Mouse (Mus musculus) neural tube, embryonic 10.5 days (tissue): ENCODE measurements at regions not wholly inside any gene's neighbourhood (a gene's known extent, or its start where the extent isn't known, plus 50 kb on each side); places are given as distances from the start of the nearest gene placed in this dataset.
"Not testable (repeated sequence)": the region's sequence is repeated elsewhere in the genome, so short reads cannot be mapped to it uniquely, and the experiment has no call there.

Source experiments
- DNase-seq: peaks from one replicate; pipeline ENCODE4 v3.0.0-alpha.2; 2017; ENCODE audit warnings: low spot score; ENCODE audit errors: extremely low spot score

DNA sequence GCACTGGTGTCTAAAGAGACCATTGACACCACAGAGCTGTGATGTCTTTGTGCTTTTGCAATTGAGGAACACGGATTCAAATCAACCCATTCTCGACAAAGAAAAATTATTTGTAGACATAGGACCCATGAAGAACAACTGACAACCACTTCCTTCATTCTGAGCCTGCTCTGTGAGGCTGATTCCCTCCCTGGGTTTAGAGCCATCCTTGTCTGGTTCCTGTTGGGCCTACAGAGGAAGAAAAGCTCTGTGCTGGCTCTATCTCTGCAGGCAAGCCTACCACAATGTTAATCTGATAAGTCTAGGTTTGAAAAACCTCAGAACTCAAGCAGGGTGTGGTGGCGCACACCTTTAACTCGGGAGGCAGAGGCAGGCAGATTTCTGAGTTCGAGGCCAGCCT is 84.2 kb upstream of the Tbl1xr1 start:
- DNase-seq = no peak

DNA sequence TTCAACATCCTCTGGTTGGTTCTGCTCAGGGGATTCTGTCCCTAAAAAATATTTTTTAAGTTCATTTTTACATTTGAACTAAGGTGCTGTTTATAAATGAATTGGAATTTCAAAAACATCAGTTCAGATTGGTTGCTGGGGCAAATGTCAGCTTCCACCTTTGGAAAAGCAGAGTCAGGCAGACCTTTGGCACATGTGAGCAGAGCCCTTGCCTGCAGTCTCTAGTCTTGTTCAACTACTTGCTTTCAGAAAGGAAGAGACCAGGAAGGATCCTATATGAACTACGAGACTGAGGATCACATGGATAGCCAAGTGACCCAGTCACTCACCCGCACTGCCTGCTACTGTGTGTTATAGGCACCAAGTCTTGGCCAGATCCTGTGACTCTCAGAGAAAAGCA is 82.5 kb upstream of the Tbl1xr1 start:
- DNase-seq = no peak

DNA sequence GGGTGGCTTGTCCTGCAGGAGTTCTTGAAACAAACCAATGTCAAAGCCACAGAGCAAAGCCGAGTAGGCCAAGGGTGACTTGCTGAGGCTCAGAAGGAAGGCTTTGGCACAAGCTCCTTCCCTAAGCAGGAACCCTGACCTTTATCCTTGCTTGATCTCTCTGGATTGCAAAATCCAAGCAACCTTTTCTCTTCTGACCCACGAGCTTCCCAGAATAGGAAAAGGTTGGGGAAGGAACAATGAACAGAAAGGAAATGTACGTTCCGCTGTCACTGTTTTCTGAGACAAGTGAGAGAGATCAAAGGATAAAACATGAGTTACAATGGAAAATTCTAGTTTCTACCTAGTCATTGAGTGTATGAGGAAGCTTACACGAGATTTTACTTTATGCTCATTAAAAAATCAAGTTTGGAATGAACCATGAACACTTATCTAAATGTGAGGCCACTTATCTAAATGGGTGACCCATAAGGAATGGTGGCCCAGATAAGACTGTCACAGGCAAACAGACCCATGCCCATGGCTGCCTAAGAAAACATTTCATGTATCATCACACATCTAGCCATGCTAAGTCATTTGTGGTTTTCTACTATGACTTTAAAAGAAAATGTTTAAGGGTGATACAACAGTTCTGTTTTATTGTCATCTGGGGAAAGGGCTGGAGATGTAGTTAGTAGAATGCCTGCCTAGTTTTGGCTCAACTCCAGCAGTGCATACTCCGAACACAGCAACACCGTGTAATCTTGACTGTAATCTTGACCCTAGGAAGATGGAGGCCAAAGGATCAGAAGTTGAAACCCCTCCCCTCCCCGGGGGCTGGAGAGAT is 80.7 kb upstream of the Tbl1xr1 start:
- no peak for DNase-seq

DNA sequence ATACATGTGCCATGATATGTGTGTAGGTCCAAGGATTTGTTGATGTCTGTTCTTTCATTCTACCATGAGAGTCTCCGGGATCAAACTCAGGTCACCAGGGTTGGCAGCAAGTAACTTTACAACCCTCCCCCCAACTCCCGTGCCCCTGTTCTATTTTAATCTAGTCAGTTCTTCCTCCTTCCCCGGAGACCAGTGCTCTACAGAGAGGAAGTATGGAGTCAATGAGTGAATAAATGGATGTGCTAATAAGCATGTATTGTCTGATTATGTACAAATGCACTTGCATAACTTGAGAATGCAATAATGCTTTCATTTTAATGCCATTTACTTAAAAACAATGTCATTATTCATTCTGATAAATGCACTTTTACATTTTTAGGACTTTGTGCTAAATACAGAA is 79.1 kb upstream of the Tbl1xr1 start:
- DNase-seq = no peak

DNA sequence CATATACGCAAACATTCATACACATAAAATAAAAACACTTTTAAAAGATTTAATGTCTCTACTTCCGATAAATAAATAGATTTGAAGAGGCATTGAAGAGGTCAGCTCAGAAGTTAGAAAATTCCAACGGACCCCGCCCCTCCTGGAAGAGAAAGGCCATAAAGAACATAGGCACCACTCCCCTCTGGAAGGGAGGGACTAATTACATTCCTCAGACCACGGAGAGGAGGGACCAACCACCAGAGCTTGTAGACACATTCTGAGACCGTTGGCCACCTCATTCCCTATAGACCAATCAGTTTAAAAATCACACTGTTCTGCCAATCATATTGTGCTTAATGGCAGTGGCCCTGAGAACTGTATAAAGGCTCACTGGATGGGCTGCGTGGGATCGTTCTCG is 71.0 kb upstream of the Tbl1xr1 start:
- DNase-seq = no peak

DNA sequence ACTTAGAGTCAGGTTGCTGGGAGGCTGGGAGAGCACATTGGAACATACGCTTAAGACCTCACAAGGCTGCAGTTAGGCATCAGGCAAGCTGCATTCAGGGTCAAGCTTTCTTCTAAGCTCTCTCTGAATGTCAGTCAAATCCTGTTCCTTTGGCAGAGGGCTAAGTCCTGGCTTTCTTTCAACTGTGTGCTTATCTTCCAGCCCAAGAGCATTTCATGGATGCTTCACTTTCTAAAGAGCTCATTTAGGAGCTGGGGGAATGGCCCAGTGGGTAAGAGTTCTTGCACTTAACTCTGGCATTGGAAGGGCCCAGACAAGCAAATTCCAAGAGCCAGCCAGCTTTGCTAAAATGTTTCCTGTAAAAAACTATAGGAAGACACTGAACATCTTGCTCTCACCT is 70.3 kb upstream of the Tbl1xr1 start:
- DNase-seq = no peak

DNA sequence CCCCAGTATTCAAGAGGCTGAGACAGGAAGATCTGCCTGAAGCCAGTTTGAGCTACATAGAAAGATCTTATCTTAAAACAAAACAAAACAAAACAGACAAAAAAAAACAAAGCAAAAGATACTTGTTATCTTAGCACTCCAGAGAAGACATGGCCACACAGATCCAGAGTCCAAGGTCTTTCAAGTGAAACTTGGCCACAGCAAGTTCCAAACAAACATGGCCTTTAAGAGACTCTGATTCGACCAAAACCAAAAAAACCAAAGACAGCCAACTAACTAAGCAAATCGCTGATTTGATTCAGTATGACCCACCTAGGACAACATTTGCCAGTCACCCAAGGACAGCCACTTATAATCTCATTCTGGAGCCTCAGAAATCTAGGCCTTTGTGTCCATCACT is 69.8 kb upstream of the Tbl1xr1 start:
- no peak for DNase-seq

DNA sequence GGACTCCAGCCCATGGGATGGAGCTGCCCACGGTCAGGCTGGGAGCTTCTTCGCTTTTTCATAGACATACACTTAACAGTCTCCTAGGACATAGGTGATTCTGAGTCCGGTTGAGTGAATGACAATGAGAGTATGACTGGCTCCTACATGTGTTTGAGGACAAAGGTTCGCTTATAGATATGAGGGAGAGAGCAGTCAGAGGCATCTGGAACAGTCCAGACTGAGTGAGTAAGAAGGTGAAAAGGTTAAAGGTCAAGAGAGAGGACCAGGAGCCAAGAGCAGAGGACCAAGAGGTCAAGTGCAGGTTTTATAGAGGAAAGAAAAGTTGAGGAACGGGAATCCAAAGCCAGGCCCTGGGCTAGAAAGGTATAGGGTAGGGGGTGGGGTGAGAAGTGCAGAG is 68.7 kb upstream of the Tbl1xr1 start:
- DNase-seq = no peak

DNA sequence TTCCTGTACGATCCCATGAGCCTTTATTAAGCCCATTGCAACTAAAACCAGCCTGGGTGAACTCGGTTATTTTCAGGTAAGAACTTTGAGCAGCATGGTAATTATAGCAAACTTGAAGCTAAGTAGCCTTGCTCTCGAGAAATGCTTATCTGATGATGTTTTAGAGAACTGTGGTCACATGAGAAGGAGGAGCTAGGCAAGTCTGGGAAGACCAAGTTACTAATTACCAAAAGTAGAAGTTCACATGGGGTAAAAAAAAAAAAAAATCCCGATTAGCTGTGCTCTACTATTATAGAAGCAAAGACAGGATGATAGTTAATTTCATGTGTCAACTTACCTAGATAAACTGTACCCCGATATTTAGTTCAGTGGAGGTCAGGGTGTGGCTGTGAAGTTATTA is 68.0 kb upstream of the Tbl1xr1 start:
- no peak for DNase-seq

DNA sequence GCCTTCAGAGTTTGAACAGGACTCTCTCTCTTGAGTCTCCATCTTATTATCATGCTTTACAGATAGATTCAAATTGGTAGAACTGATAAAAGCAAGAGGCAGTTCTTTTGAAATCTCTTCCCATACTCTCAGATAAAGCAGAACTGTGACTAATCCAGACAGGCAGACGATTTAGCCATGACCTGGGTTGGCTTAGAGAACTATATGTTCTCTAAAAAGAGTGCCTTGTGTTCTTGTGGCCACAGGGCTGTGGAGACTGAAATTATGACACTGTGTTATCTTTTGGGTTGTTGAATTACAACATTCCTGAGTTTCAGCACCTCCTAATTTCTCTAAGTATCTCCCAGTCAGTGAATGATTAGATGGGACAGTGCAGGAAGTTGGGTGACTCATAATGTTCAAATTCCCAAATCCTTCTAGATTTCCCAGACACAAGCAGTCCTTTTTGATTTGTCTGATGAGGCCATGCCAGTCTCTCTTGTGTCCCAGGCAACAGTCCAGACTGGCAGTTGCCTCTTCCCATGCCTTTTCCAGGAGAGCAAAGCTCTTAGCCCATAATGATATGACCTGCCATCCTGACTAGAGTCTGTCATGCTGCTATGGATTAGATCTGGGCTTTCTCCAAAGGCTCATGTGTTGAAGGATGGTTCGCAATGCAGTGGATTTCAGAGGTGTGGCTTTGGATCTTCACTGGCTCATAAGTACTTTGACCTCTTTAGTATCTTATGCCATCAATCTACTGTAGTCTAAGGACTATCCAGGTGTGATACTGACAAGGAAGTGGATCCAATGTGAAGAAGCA is 66.4 kb upstream of the Tbl1xr1 start:
- DNase-seq = no peak

DNA sequence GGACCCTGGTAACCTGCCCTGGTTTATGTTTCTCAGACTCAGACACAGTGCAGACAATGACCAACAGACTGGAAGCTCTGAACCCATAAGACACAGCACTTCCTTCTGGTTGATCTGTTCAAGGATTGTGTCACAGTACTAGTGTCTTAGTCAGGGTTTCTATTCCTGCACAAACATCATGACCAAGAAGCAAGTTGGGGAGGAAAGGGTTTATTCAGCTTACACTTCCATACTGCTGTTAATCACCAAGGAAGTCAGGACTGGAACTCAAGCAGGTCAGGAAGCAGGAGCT is 65.8 kb upstream of the Tbl1xr1 start:
- DNase-seq = not testable (repeated sequence)

DNA sequence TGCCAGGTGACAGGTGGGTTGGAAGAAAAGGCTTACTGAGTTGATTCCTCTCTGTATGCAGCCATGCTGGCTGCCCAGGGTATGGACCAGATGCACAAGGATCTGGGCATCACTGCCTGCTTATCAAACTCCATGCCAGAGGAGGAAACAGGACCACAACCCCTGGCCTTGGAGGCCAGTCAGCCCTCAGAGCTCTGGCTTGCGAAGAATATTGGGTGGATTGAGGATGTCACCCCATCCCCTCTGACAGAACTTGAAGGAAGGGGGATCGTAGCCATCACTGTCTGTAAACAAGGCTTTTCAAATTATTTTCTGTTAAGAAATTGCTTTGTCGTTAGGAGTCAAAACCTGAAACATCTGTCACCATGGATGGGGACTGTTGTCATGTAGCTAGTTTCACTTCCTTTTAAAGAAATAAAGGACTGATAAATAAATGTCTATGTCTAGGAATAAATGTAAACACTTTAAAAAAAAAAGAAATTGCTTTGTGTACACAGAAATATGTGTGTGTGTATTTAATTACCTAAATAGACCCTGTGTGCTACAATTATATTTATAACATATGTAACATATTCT is 55.0 kb upstream of the Tbl1xr1 start:
- no peak for DNase-seq

DNA sequence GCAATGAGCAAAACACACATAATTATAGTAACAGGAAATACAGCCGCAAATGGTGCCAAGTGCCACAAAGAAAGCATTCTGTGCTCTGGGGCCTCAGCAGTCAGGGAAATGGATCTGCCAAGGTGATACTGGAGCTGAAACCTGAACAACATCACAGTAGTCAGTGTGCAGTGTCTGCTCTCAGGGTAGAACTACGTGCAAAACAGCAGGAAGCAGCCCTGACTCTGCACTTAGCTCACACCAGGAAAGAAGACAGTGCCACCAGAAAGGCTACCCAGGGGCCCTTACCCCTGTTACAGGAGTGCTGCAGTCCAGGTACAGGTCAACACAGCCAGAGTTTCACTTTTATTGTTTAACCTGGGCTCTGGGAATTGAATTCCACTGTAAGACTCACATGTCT is 54.0 kb upstream of the Tbl1xr1 start:
- DNase-seq = no peak

DNA sequence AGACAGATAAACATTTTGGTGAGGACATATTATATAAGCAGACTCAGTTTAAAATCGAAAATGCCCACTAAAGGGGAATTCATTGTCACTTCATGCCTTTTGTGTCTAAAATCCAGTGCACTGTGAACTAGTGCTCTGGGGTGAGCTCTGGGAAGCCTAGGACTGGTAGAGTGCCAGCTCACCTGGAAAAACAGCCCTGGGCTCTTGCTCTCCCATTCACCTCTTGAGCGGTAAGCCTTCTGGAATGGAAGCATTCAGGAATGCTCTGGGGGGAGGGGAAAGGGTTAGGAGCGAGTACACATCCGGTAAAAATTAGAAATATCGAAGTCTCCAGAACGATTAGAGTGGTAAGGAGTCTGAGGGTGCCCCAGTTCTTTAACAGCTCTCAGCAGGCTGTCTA is 53.4 kb upstream of the Tbl1xr1 start:
- DNase-seq = no peak

DNA sequence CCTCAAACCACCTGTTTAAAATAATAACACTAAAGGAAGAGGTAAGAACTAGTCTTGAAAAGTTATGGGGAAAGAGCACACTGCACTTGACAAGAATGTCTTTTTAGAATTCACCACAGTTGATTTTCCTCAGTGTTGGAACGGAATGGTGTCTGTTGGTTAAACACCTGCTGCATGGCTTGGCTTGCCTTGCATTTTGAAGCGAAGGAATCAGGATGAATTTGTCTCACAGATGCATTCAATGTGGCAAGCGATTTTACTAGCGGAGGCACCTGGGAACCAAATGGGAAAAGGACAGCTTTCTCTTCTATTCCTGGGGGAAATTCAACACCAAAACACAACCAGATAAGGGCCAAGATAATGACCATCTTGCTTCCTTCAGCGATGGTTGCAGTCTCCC is 52.9 kb upstream of the Tbl1xr1 start:
- DNase-seq = no peak

DNA sequence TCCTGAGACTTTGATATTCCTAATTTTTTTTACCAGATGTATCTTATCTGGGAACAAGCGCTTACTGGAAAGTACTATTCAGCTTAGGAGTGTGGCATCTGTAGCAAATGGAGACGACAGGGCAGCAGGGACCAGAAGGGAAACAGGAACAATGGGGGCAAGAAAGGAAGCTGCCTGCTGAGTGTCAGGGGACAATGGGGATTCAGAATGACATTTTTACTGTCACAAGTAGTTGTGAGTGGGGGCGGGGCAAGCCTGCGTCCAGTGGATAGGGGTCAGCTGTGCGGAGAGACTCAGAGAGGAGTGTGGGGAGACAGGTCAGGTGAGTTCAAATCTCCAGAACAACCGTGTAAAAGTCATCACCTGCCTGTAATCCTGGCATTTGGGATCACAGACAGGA is 52.3 kb upstream of the Tbl1xr1 start:
- DNase-seq = peak; percentile 35

DNA sequence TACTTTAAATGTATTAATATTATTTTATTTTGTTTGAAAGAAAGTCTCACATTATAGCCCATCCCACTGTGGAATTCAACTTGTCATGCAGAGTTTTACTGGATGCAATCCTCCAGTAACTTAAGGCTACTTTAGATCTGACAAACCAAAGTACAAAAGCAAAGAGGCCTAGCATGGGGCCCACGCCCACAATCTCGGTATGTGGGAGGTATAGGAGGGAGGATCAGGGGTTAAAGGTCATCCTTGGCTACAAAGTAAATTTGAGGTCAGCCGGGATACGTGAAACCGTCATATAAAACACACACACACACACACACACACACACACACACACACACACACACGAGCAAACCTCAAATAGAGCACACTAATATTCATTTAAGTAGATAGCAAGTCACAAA is 51.3 kb upstream of the Tbl1xr1 start:
- peak; percentile 20 for DNase-seq

DNA sequence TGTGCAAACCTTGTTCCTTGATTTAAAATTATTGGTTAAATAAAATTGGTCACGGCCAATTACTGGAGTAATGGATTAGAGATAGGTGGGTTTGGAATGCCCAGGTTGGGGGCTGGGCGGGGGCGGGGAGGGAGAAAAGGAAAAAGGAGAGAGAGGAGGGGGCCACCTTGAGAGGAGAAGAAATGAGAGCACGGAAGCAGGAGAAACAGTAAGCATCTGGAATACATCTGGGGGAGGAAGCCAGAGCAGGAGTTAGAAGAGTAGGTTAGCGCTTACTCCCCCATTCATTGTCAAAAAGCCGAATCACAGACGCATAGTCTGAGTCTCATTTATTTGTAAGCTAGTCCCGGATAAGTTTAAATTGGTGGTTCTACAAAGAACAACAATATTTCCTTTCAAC is 50.8 kb upstream of the Tbl1xr1 start:
- no peak for DNase-seq
